Mouse (Mus musculus) embryo, embryonic 11 days (tissue): ENCODE data around the gene Ermard.

Experiments
- DNase-seq: peaks from one replicate; pipeline ENCODE4 v3.0.0-alpha.2; 2015

The Ermard gene

GRCm38 (mm10) chr17:15129630-15130287 lies 88.8 kb downstream of the Ermard start:
- no peak for DNase-seq

DNA sequence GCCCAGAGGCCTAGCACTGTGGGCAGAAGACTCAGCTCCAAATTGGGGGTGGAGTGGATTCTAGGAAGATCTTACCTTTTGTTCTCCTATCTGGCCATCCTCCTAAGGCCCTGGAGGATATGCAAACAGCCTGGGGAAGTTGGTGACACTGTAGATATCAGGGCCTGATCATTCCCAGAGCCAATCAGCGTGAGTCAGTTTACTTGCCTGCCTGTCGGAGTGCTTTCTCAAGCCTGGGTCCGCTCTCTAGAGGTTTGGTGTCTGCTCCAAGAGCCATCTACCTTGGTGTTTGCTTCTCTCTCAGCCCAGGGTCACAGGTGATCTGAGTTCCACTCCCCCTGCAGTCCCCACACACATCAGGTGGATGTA lies 89.3 kb downstream of the Ermard start:
- DNase-seq = no peak

DNA sequence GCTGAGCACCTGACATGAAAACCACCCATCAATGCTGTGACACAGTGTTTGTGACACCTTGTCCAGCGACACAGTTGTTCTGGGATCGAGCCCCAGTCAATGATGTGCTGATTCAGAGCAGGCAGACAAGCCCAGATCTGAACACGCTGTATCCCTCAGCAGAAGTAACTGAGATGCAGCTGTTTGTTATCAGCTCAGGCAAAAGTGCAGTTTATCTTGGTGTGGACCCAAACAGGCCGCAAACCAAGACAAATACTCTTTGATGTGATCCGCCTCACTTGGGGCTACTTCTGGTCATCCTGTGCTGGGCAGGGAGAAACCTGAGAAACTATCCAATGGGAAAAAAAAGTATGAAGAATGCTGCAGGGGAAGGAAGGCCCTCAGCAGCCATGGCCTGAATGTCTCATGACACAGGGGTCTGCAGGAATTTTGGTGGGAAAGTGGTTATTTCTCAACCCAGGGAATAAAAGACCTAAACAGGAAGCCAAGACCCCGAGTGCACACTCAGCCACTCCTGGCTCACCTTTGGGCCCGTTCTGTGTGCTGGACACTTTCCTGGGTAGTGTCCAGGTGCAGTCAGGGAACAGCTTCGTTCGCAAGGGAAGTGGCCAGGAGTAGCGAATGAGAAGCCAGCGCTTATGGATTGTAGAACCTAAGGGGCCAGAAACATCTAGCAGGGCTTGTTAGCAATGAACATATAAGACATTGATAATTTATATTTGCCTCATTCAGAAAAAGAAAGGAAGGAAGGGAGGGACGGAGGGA lies 94.1 kb downstream of the Ermard start:
- DNase-seq = no peak

DNA sequence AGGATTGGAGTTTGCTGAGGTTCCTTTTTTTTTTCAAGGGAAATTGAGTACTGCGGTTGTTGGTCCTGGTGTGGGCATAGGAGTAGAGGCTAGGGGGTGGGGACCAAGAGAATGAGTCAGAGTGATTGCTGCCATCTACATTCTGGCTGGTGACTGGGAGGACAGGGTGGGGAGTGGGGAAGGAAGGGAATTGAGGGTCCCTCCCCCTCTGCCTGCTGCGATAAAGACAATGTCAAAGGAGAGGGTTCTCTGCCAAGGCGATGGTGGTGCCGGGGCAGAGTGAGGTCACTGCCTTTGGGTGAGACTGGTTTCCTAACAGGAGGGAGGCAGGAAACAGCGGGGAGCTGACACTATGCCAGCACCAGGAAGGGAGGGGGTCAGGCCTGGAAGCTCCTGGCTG lies 96.4 kb downstream of the Ermard start:
- no peak for DNase-seq
